Mouse (Mus musculus): ENCODE measurements around the gene Gm4707. TPM values are rescaled to one million over a fixed set of nuclear protein-coding genes. Genes with fewer than 3 reads are reported as not detected.

The Gm4707 gene
- polyA plus RNA-seq, 1 experiment from 2014 or later = 4.2 TPM

DNA sequence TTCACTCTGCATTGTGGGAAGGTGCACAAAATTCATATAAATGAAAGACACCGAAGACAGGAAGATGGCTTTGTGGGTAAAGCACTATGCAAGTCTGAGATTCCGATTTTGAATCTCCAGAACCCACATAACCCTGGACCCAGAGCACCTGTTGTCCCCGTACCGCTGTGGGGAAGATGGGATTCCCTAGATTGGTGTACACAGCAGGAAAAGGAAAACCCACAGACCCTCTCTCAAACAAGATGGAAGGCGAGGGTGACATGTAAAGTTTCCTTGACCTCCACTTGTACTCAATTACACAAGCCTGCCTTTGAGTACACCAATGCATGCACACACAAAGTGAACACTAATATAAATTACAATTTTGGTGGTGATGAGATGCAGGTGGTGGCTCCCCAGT lies 25.0 kb upstream of the Gm4707 start:
- 82% methylated on average over 5 of the region's 5 CpGs for WGBS (ENCODE audit: insufficient replicate concordance)
- H3K36me3 ChIP-seq (ENCODE audit: control insufficient read depth, insufficient read depth, low read length) = no peaks in the 10 kb centered on the region
- no peak overlapping the region for H3K4me3 ChIP-seq (ENCODE audit: low read depth, low read length)
- no peak overlapping the region for H3K9ac ChIP-seq (ENCODE audit: low read depth, low read length)
- no peak for ATAC-seq (replicated peaks; ENCODE audit: insufficient number of reproducible peaks, low FRiP score, low TSS enrichment)
- no peaks in the 10 kb centered on the region for H3K4me1 ChIP-seq (ENCODE audit: control insufficient read depth, insufficient read depth, low read length)
- H3K4me2 ChIP-seq = no peak overlapping the region
- no peaks in the 10 kb centered on the region for H3K9me3 ChIP-seq (replicated peaks; ENCODE audit: control insufficient read depth, low read length)
- no peaks in the 10 kb centered on the region for H3K27me3 ChIP-seq (ENCODE audit: control insufficient read depth, insufficient read depth, low read length)
- no peak overlapping the region for H3K27ac ChIP-seq (ENCODE audit: low read depth, low read length)

DNA sequence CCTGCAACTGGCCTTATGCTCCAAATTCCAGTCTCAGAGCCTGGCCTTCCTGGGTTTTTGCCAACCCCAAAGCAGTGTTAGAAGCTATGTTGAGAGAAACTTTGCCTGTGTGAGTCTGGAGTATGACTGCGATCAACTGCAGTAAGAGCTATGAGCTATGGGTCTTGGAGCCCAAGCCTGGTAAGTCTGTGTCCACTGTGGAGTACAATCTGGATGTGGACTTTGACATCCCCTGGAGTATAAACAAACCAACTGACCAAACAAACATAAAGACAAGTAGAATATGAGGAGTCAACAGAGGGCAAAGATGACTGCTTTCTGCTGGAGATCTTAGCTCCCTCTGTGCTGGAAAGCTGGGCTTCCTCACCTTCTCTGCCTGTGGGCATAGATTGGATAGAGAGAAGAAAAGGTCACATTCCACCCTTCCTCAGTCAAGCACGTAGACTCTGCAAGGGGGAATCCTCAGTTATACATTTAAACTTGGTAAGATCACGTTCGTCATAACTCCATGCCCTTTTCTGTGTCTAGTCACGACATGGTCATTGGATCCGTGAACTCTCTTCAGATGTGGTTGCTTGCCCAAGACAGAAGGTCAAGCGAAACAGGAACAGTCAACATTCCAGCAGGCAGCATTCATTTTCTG lies 23.8 kb upstream of the Gm4707 start:
- Histone ChIP-seq H3K9me3 (replicated peaks; ENCODE audit: control insufficient read depth, low read length) (no peaks in the 10 kb centered on the region), H3K27ac (ENCODE audit: low read depth, low read length) (no peak overlapping the region), H3K27me3 (ENCODE audit: control insufficient read depth, insufficient read depth, low read length) (no peaks in the 10 kb centered on the region), H3K9ac (ENCODE audit: low read depth, low read length) (no peak overlapping the region), H3K4me1 (ENCODE audit: control insufficient read depth, insufficient read depth, low read length) (no peaks in the 10 kb centered on the region), H3K36me3 (ENCODE audit: control insufficient read depth, insufficient read depth, low read length) (no peaks in the 10 kb centered on the region), H3K4me2 (no peak overlapping the region), H3K4me3 (ENCODE audit: low read depth, low read length) (no peak overlapping the region)
- ATAC-seq (replicated peaks; ENCODE audit: insufficient number of reproducible peaks, low FRiP score, low TSS enrichment) = no peak
- 84% methylated on average over 7 of the region's 7 CpGs for WGBS (ENCODE audit: insufficient replicate concordance)

DNA sequence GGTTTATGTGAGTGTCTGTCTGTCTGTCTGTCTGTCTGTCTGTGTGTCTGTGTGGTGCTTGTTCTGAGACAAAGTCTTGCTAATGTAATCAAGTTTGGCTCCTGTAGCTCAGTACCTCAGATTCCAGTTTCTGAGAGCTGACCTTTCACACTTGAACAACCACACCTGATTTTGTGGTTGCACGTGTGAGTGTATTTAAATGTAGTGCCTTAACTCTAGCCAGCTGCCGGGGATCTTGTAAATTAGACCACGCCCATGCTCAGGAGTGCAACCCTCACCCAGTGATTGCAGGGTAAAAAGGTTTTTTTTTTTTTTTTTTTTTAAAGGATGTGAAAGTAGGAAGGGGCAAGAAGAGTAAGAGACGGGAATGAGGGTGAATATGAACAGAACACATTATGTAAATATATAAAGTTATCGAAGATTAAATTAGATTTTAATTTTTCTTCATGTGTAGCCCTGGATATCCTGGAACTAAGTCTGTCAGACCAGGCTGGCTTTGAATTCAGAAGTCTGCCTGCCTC lies 19.7 kb upstream of the Gm4707 start:
- Histone ChIP-seq H3K4me1 (ENCODE audit: control insufficient read depth, insufficient read depth, low read length) (no peaks in the 10 kb centered on the region), H3K27me3 (ENCODE audit: control insufficient read depth, insufficient read depth, low read length) (no peaks in the 10 kb centered on the region), H3K4me3 (ENCODE audit: low read depth, low read length) (no peak overlapping the region), H3K36me3 (ENCODE audit: control insufficient read depth, insufficient read depth, low read length) (no peaks in the 10 kb centered on the region), H3K4me2 (no peak overlapping the region), H3K9me3 (replicated peaks; ENCODE audit: control insufficient read depth, low read length) (no peaks in the 10 kb centered on the region), H3K9ac (ENCODE audit: low read depth, low read length) (no peak overlapping the region), H3K27ac (ENCODE audit: low read depth, low read length) (no peak overlapping the region)
- ATAC-seq (replicated peaks; ENCODE audit: insufficient number of reproducible peaks, low FRiP score, low TSS enrichment) = no peak
- 55% methylated on average over 5 of the region's 5 CpGs for WGBS (ENCODE audit: insufficient replicate concordance)

DNA sequence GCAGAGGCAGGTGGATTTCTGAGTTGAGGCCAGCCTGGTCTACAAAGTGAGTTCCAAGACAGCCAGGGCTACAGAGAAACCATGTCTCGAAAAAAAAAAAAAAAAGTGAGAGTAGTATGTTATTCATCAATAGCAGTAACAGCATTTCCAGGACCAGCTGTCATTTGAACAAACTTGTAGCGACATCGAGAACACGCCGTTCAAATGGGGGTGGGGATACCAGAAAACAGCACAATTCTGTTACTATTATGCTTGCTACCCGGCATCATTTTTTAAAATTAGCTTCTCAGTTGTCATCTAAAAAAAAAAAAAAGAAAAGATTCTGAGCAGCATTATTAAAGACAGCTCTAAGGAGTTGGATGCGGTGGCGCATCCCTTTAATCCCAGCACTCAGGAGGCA lies 17.8 kb upstream of the Gm4707 start:
- Histone ChIP-seq H3K36me3 (ENCODE audit: control insufficient read depth, insufficient read depth, low read length) (no peaks in the 10 kb centered on the region), H3K4me1 (ENCODE audit: control insufficient read depth, insufficient read depth, low read length) (peaks cover 6% of the 10 kb centered on the region), H3K4me2 (no peak overlapping the region), H3K27ac (ENCODE audit: low read depth, low read length) (no peak overlapping the region), H3K4me3 (ENCODE audit: low read depth, low read length) (no peak overlapping the region), H3K9me3 (replicated peaks; ENCODE audit: control insufficient read depth, low read length) (no peaks in the 10 kb centered on the region), H3K27me3 (ENCODE audit: control insufficient read depth, insufficient read depth, low read length) (no peaks in the 10 kb centered on the region), H3K9ac (ENCODE audit: low read depth, low read length) (no peak overlapping the region)
- WGBS (ENCODE audit: insufficient replicate concordance) = 90% methylated on average over 8 of the region's 8 CpGs
- no peak for ATAC-seq (replicated peaks; ENCODE audit: insufficient number of reproducible peaks, low FRiP score, low TSS enrichment)

DNA sequence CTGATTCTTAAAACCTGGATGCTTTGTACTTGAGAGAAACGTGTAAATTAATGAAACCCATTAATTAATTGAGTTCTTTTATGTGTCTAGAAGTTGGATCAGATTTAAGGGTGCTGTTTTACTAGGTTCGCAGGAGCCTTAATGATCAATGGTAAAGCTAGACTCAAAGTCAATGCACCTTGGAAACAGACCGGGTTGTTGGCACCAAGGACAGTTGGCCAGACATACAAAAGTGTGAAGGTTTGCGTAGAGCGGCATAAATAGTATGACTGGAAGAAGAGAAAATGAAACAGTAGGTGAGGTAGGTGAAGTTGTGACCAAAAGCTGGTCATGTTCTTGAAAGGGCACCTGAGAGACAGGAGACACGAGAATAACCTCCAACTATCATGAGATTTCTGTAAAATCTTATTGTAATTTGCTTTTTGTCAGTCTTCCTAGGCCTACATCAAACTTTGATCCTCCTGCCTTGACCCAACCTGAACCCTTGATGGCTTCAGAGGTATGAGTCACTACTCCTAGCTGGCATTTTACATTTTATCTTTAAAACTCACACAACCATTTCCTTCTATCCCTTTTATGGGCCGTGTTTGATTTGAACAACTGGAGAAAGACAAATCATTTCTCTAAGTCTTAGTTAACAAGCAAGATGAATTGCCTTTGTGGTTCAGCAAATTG lies 16.8 kb upstream of the Gm4707 start:
- Histone ChIP-seq H3K4me2 (peak overlapping the region; percentile 88), H3K4me1 (ENCODE audit: control insufficient read depth, insufficient read depth, low read length) (peaks cover 6% of the 10 kb centered on the region), H3K4me3 (ENCODE audit: low read depth, low read length) (peak overlapping the region; percentile 93), H3K9me3 (replicated peaks; ENCODE audit: control insufficient read depth, low read length) (no peaks in the 10 kb centered on the region), H3K27ac (ENCODE audit: low read depth, low read length) (no peak overlapping the region), H3K9ac (ENCODE audit: low read depth, low read length) (peak overlapping the region; percentile 93; the same call in 1 of the 2 replicates), H3K27me3 (ENCODE audit: control insufficient read depth, insufficient read depth, low read length) (no peaks in the 10 kb centered on the region), H3K36me3 (ENCODE audit: control insufficient read depth, insufficient read depth, low read length) (no peaks in the 10 kb centered on the region)
- no peak for ATAC-seq (replicated peaks; ENCODE audit: insufficient number of reproducible peaks, low FRiP score, low TSS enrichment)
- 76% methylated on average over 7 of the region's 7 CpGs for WGBS (ENCODE audit: insufficient replicate concordance)

DNA sequence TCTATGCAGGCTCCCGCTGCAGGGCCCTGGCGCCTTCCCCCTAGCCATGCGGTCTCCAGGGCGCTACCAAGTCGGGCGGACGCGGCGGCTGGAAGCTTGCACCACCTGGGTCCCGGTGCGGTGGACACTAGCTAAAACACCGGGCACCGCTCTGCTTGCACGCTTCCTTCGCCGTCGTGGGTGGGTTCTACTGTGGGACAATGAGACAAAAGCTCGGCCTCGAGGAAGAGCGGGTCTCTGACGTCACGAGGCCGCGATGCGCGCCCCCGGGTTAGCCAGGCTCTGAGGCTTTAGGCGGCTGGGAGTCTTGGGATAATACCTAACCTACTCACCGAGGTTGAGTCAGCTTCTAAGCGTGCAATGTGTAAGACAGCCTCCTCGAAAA lies 16.0 kb upstream of the Gm4707 start:
- peak overlapping the region; percentile 93 for H3K9ac ChIP-seq (ENCODE audit: low read depth, low read length)
- peak overlapping the region; percentile 97 for H3K27ac ChIP-seq (ENCODE audit: low read depth, low read length)
- H3K4me3 ChIP-seq (ENCODE audit: low read depth, low read length) = peak overlapping the region; percentile 93
- H3K36me3 ChIP-seq (ENCODE audit: control insufficient read depth, insufficient read depth, low read length) = no peaks in the 10 kb centered on the region
- ATAC-seq (replicated peaks; ENCODE audit: insufficient number of reproducible peaks, low FRiP score, low TSS enrichment) = peak; percentile 69
- H3K4me1 ChIP-seq (ENCODE audit: control insufficient read depth, insufficient read depth, low read length) = peaks cover 6% of the 10 kb centered on the region
- H3K4me2 ChIP-seq = peak overlapping the region; percentile 88
- 1% methylated on average over 31 of the region's 31 CpGs for WGBS (ENCODE audit: insufficient replicate concordance)
- H3K27me3 ChIP-seq (ENCODE audit: control insufficient read depth, insufficient read depth, low read length) = no peaks in the 10 kb centered on the region
- no peaks in the 10 kb centered on the region for H3K9me3 ChIP-seq (replicated peaks; ENCODE audit: control insufficient read depth, low read length)

DNA sequence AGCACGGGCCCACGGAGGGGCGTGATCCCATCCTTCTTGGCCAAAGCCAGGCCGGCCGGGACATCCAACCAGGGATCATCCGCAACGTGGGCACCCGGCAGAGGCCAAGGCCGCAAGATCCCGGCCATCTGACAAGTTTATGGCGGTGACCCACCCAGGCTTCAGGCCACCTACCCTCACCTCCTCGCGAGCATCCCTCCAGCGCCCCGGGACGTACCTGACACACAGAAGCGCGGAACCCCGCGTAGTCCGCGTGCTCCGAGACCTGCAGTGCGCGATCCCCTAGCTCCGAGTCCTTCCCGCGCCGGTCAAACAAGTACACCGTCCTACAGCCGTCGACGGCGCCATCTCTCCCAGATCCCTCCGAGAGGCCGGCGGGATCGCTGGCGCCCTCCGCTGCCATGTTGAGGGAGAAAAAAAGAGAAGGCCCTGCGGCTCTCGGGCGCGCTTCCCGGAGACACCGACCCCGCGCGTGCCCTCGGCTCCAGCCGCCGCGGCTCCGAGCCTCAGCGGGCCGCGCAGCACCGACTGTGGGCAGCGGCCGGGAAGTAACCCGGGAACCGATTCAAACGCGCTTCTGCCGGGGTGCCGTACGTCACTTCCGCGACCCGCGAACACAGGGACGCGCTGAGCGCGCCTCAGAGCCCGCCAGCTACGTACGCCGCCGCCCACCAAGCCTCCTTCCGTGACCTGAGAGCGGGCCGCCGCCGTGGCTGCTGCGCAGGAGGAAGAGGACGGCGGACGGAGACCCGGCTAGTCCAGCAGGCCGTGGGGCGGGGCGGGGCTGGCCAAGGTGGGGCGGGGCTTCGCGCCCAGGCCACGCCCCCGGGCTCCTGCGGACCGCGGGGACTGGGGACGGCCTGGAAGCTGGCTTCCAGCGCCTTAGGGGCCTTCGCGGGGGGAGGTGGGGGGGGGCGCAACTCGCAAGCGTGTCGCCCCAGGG lies 15.3 kb upstream of the Gm4707 start, which contains the start of gene Smchd1:
Gene Smchd1 (minus strand): TSS at position 582 of the 943 bp plus-strand sequence.
- peak within 1 kb of the TSS; percentile 88 for H3K4me2 ChIP-seq
- H3K9me3 ChIP-seq (replicated peaks; ENCODE audit: control insufficient read depth, low read length) = no peaks in the 10 kb centered on the region
- no peaks in the 10 kb centered on the region for H3K36me3 ChIP-seq (ENCODE audit: control insufficient read depth, insufficient read depth, low read length)
- ATAC-seq (replicated peaks; ENCODE audit: insufficient number of reproducible peaks, low FRiP score, low TSS enrichment) = peak; percentile 94
- under 1% methylated on average over 89 of the region's 109 CpGs for WGBS (ENCODE audit: insufficient replicate concordance)
- H3K9ac ChIP-seq (ENCODE audit: low read depth, low read length) = peak within 1 kb of the TSS; percentile 93
- H3K27me3 ChIP-seq (ENCODE audit: control insufficient read depth, insufficient read depth, low read length) = no peaks in the 10 kb centered on the region
- H3K27ac ChIP-seq (ENCODE audit: low read depth, low read length) = peak within 1 kb of the TSS; percentile 97
- H3K4me1 ChIP-seq (ENCODE audit: control insufficient read depth, insufficient read depth, low read length) = peaks cover 6% of the 10 kb centered on the region
- peak within 1 kb of the TSS; percentile 93 for H3K4me3 ChIP-seq (ENCODE audit: low read depth, low read length)

DNA sequence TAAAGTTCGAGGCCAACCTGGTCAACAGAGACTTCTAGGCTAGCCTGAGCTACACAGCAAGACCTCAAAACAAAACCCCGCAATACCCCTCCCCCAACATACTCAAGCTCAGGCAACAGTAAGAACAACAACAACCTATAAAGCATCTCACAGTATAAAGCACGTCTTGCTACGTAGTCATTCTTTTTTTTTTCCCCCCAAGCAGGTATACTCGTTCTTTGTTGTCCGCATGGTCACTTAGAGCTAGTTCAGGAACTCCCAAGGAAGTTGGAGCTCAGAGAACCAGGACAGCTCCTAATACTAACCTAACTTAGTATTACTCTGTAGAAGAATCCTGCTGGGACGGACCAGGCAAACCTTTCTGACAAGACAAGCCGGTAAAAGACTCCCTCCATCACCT lies 14.4 kb upstream of the Gm4707 start:
- peak overlapping the region; percentile 93 for H3K4me3 ChIP-seq (ENCODE audit: low read depth, low read length)
- H3K4me1 ChIP-seq (ENCODE audit: control insufficient read depth, insufficient read depth, low read length) = peaks cover 6% of the 10 kb centered on the region
- WGBS (ENCODE audit: insufficient replicate concordance) = 16% methylated on average over 8 of the region's 8 CpGs
- no peaks in the 10 kb centered on the region for H3K27me3 ChIP-seq (ENCODE audit: control insufficient read depth, insufficient read depth, low read length)
- H3K9me3 ChIP-seq (replicated peaks; ENCODE audit: control insufficient read depth, low read length) = no peaks in the 10 kb centered on the region
- H3K9ac ChIP-seq (ENCODE audit: low read depth, low read length) = peak overlapping the region; percentile 93
- peak overlapping the region; percentile 88 for H3K4me2 ChIP-seq
- H3K27ac ChIP-seq (ENCODE audit: low read depth, low read length) = no peak overlapping the region
- no peaks in the 10 kb centered on the region for H3K36me3 ChIP-seq (ENCODE audit: control insufficient read depth, insufficient read depth, low read length)
- no peak for ATAC-seq (replicated peaks; ENCODE audit: insufficient number of reproducible peaks, low FRiP score, low TSS enrichment)

Measured in heart, embryonic 11.5 days (tissue).